Mouse (Mus musculus): ENCODE results near the gene Srsf2.
"Not testable (repeated sequence)": the region's sequence is repeated elsewhere in the genome, so short reads cannot be mapped to it uniquely, and the experiment has no call there.

Srsf2 gene

GRCm38 (mm10) chr11:116852891-116853511 is at the start of gene Srsf2:
Srsf2 (minus strand) TSS chr11:116853094.
- peak; percentile 91 to 94 for DNase-seq

GRCm38 (mm10) chr11:116902588-116902987 is 49.7 kb upstream of the Srsf2 start:
- DNase-seq: not testable (repeated sequence)

GRCm38 (mm10) chr11:116899247-116899646 is 46.4 kb upstream of the Srsf2 start:
- no peak for DNase-seq

GRCm38 (mm10) chr11:116895402-116895801 is 42.5 kb upstream of the Srsf2 start:
- DNase-seq: no peak

GRCm38 (mm10) chr11:116893532-116894442 is 40.9 kb upstream of the Srsf2 start:
- no peak for DNase-seq

- DNase-seq: peak in 1 of 2 experiments; percentile 46
These were observed 34.2 kb upstream of the Srsf2 start for GRCm38 (mm10) chr11:116887136-116887535.

- DNase-seq: peak; percentile 66 to 83
These were observed 32.6 kb upstream of the Srsf2 start for GRCm38 (mm10) chr11:116885275-116886151.

- no peak for DNase-seq
These were observed 31.2 kb upstream of the Srsf2 start for GRCm38 (mm10) chr11:116884061-116884460.

GRCm38 (mm10) chr11:116882446-116882845 is 29.6 kb upstream of the Srsf2 start:
- DNase-seq: no peak

- DNase-seq: no peak
These were observed 28.5 kb upstream of the Srsf2 start for GRCm38 (mm10) chr11:116881440-116881839.

- DNase-seq: no peak
These were observed 27.9 kb upstream of the Srsf2 start for GRCm38 (mm10) chr11:116880839-116881238.

GRCm38 (mm10) chr11:116878454-116878853 is 25.6 kb upstream of the Srsf2 start:
- no peak for DNase-seq

GRCm38 (mm10) chr11:116873987-116874386 is 21.1 kb upstream of the Srsf2 start:
- DNase-seq: no peak

GRCm38 (mm10) chr11:116871538-116871937 is 18.6 kb upstream of the Srsf2 start:
- no peak for DNase-seq

- no peak for DNase-seq
These were observed 16.7 kb upstream of the Srsf2 start for GRCm38 (mm10) chr11:116869641-116870040.

GRCm38 (mm10) chr11:116869223-116869622 is 16.3 kb upstream of the Srsf2 start:
- no peak for DNase-seq

- no peak for DNase-seq
These were observed 15.2 kb upstream of the Srsf2 start for GRCm38 (mm10) chr11:116868129-116868528.

- no peak for DNase-seq
These were observed 13.2 kb upstream of the Srsf2 start for GRCm38 (mm10) chr11:116865945-116866585.

- no peak for DNase-seq
These were observed 11.6 kb upstream of the Srsf2 start for GRCm38 (mm10) chr11:116864444-116864843.

GRCm38 (mm10) chr11:116857183-116857850 is 4.4 kb upstream of the Srsf2 start:
- no peak for DNase-seq

GRCm38 (mm10) chr11:116854279-116854678 is 1.4 kb upstream of the Srsf2 start:
- DNase-seq: no peak

GRCm38 (mm10) chr11:116853512-116853928 is 626 bp upstream of the Srsf2 start:
- peak; percentile 95 for DNase-seq
